Mouse (Mus musculus): ENCODE results near the gene Smim9. TPM values are rescaled to one million over a fixed set of nuclear protein-coding genes. Genes with fewer than 3 reads are reported as not detected.

Gene Smim9
- not detected for polyA plus RNA-seq (2017; shearing (Covaris generic))

GRCm38 (mm10) chrX:75163670-75164069 lies at the start of gene Smim9:
Gene Smim9 (minus strand): TSS chrX:75163770.

GRCm38 (mm10) chrX:75130467-75131160 lies 33.0 kb downstream of the Smim9 start, which contains the start of gene Mpp1:
Gene Mpp1 (minus strand): TSS chrX:75131016.

Other genes starting within 250 kb of the Smim9 start
- gene Gab3, start 78.3 kb downstream of the Smim9 start, polyA plus RNA-seq (2017; shearing (Covaris generic)), result 24.7 TPM
- gene Dkc1, start 67.9 kb downstream of the Smim9 start, polyA plus RNA-seq (2017; shearing (Covaris generic)), result 54.0 TPM
- gene Mpp1, start 32.8 kb downstream of the Smim9 start, polyA plus RNA-seq (2017; shearing (Covaris generic)), result 41.9 TPM
- 49.7 TPM for gene Fundc2, start 218.6 kb upstream of the Smim9 start, polyA plus RNA-seq (2017; shearing (Covaris generic))
- gene F8, start 218.8 kb upstream of the Smim9 start, polyA plus RNA-seq (2017; shearing (Covaris generic)), result 0.10 TPM

Data from effector memory CD4-positive, alpha-beta T cell, adult 5 months (primary cell).